Mouse (Mus musculus) megakaryocyte, adult 5-6 weeks (primary cell): Measurements from ENCODE around the gene Frmd4b. TPM values are rescaled to one million over a fixed set of nuclear protein-coding genes. Genes with fewer than 3 reads are reported as not detected.
A peak's percentile ranks its signal among the peaks of the same experiment; 100 is the strongest.

Experiments
- ATAC-seq: 2 replicates; pipeline ENCODE4 v1.8.0; 2016; ENCODE audit warnings: mild to moderate bottlenecking, inconsistent platforms; ENCODE audit not compliant: poor library complexity, severe bottlenecking
- total RNA-seq, 2 experiments: library from RNA; stranded (forward) in 1 of 2; stranded (reverse) in 1 of 2; fragments of 153-499, 151-499 nt in 1 of 2; fragments of 221-1000, 200-1000 nt in 1 of 2; gene quantifications; 2 replicates each; pipeline versions ENCODE4 v1.2.3 to v1.2.4; 2015 to 2017

Gene Frmd4b
- total RNA-seq, 2 experiments from 2014 or later: 9.8 to 28.3 TPM

DNA sequence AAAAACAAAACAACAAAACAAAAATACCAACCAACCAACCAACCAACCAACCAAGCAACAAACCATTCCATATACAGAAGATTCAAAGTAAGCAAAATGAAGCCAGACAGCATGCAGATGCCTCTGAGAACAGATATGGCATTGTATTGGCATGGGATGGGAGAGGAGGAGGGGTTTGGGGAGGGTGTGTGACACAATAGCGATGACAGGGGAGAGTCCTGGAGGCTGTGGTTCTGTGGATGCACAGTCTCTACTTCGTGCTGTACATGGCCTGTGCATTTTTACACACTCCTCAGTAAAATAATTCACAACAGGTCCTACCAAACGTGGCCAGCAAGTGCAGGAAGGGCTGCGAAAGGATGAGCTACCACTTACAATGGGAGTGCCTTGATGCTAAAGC lies 278.5 kb downstream of the Frmd4b start:
- ATAC-seq: no peak

DNA sequence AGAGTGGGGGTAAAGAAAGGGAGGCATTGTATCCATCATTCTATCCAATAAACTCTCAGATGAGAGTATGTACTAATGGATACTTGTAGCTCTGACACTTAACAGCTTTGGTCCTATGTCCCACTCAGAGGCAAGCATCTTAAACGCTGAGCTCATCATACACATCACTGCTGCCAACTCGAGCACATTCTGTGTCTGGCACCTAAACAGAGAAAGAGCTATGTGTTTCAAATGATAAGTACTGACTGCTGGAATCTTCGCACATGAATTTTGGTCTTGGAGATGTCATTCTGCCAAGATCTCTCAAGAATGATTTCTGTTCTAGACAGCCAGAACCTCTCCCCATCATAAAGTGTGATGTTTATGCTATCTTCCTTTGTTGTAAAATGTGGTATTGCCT lies 284.0 kb downstream of the Frmd4b start:
- no peak for ATAC-seq

DNA sequence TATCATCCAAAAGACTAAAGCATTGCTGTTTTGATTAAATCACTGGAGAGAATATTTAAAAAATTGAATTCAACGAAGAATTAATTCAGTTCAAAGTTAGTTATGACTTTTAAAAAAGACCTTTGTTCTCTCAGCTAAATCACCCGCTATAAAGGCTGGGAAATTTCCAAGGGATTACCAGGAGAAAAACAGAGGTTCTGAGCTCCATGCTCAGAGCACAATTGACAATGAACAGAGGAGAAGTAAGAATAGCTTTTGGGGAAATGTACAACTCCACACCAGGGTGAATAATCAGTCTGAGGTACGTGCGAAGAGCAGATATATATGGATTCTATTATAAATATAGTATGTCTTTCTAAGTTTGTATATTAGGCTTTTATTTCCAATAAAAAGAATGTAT lies 293.4 kb downstream of the Frmd4b start:
- ATAC-seq: no peak

GRCm38 (mm10) chr6:97322126-97322525 lies 295.2 kb downstream of the Frmd4b start:
- ATAC-seq: no peak

GRCm38 (mm10) chr6:97321156-97321555 lies 296.2 kb downstream of the Frmd4b start:
- ATAC-seq: peak; percentile 65

DNA sequence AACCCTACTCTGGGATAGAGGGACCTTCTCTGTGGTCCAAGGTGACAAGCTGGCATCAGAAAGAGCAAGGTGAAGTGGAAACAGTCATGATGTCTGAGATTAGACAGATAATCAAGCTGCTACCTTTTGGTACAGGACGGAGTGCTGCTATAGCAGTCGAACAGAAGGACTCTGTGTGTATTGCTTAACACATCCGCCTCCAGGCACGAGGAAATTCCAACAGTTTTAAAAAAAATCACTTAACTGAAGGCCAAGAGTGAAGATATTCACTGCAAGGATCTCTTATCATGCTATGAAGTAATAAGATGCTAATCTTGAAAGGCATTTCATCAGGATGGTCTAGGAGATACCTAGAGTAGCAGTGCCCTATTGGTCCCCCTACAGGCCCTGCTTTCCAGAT lies 298.3 kb downstream of the Frmd4b start:
- ATAC-seq: no peak

GRCm38 (mm10) chr6:97317956-97318355 lies 299.4 kb downstream of the Frmd4b start:
- peak; percentile 29; the same call in 1 of the 2 replicates for ATAC-seq

- no peak for ATAC-seq
Measured at GRCm38 (mm10) chr6:97316716-97317115, 300.6 kb downstream of the Frmd4b start.

DNA sequence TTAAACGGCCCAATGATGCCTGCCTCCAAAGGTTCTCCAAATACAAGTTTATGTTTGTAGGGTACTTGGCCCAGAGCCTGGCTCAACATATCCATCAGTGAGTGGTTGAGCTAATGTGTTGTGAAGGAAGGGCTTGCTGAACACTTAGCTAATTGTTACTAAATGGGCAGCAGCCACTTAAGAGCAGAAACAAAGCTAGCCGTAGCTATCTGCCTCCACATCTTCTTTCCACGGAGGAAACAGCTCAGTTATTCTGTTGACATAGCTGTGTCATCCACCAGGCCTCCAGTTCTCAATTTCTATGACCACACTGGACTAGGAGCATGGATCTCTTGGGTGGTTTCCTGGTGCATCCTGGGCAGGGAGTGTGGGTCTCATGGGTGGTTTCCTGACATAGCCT lies 302.0 kb downstream of the Frmd4b start:
- ATAC-seq: no peak

- no peak for ATAC-seq
Measured at GRCm38 (mm10) chr6:97312545-97312939, 304.8 kb downstream of the Frmd4b start.

DNA sequence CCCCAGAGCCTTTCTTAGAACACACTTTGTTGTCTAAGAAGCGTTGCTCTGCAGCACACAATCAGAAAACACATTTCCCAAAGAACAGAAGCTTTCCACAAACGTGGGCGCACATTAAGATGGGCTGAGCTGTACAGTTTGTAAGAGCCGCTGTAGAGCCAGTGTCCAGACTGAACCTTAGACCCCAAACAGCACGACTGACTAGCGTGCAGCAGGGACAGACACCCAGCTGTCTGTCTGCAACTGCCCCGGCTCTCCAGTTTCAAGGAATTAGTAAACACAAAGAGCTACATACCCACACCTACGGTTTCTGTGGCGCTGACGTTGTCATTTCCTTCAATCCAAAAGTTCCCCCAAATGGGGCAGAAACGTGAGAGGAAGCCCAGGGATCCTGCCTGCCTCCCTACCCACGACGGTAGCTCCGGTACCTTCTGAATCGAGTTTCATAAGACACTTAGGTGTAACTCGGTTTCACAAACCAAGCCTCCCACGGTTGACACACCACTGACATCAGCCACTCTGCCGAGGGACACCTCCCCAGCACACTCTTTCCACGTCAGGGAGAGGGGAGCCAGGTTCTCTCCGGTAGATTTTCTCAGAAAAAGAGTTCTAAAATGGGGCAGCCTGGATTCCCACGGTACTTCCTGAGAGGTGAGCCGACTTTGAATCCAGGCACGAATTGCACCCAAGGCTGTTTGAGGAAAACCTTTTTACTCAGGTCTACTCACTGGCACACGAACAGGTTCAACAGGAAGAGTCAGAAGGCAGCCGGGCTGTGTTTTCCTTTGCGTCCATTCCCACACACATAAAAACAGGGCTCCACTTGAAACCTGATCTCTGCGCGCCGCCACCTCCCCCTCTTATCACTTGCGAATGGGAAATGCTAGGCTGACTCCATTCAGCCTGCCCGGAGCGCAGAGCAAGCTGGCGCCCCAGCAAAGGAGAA lies 305.5 kb downstream of the Frmd4b start:
- peak; percentile 62 for ATAC-seq

DNA sequence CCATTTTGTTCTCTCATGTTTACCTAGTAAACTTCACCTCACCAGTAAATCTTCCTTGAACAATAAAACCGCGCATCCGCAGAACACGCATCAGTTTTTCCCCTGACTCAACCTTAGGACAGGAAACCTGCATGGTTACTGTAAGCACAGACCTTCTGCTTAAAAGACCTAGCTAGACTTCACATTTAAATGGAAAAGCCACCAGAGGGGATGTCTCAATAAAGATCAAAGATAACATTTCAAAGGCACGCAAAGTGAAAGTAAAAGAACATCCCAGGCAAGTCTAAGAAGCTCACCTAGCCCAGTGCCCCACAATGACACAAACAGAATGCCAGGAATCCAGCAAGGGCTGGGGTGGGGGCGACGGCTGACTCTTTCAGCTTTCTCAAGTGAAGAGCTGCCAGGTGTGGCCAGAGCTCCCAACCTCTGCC lies 306.4 kb downstream of the Frmd4b start:
- peak; percentile 49 for ATAC-seq

GRCm38 (mm10) chr6:97309161-97309560 lies 308.2 kb downstream of the Frmd4b start:
- no peak for ATAC-seq

GRCm38 (mm10) chr6:97308562-97308961 lies 308.8 kb downstream of the Frmd4b start:
- no peak for ATAC-seq

- no peak for ATAC-seq
Measured at GRCm38 (mm10) chr6:97307231-97307630, 310.1 kb downstream of the Frmd4b start.

DNA sequence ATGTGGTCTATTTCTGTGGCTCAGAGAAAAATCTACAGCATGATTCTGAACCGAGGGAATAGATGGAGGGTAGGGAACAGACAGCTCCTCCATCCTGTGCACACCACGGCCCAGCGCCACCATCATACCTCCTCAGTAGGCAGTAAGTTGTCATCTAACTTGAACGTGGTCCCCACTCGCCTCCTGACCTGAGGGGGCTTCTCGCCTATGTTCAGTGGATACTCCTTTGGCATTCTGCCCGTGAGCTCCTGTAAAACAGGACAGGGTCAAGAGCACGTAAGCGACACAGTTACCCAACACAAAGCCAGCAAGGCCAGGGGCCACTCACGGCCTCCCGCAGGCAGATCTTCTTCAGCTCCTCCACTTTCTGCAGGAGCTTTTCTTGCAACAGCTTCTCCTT lies 311.0 kb downstream of the Frmd4b start:
- ATAC-seq: no peak

DNA sequence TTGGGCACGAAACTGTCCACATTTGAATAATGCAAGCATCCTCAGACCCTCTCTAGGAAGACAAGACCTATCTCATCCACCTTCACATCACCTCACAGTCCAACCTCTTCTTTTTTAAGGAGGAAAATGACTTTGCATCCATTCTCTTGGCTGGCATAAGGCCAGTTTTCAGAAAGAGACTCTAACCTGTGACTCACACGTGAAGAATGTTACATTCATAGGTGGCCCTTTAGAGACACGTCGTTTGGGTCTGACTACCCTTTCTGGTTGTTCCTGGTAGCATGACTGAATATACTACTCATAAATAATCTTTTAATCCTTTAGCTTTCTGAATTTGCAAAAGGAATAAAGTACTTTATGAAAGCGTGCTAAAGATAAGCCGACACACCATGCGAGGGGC lies 311.9 kb downstream of the Frmd4b start:
- ATAC-seq: no peak

DNA sequence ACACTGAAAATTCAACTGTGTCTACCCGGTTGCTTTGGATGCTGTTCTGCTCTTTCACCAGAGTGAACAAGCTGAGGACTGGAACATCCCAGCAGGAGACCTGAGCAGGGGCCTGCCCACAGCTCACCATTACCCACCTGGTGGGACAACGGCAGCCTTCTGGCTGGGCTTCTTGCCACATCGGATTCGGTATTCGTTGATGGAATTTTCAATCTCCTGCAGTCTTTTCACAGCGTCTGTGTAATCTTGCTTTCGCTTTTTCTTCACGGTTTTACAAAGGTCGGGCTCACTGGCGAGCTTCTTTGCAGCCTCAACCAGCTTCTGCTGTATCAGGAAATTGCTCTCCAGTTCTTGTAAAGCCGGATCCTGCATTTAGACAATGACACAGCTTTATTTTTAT lies 312.3 kb downstream of the Frmd4b start:
- no peak for ATAC-seq

DNA sequence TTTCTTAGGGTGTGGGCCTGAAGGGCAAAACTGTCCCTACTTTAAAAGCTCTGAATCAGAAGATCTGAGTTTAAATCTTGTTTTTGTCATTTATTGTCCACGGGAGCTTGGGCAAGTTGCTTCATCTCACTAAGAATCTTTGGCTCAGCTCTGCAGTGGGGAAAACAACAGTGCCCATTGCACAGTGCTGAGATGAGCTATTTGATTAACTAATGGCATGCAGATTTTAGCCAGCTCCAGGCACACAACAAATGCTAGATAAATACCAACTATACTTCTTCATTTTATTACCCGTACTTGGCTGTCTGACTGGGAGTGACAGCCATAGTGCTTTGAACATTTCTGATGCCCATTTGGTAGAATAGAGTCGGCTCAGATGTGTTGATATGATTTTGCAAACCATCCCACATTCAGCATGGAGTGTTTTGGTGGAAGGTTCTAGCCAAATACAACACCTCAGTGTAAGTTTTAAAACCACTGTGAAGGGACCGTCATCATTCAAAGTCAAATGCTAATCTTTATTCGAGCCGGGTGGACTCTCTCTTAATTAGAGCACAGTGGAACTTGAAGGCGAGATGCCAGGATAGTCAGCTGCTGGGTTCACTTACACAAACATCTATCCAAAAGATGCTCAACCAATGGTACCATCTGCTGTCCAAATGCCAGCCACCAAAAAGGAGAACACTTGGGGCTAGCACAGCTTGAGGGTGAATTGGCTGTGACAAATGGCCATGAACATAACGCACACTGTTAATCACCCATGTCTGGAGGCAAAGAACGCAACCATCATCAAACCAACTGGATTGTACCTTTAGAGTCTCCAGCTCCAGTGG lies 313.8 kb downstream of the Frmd4b start:
- ATAC-seq: no peak

GRCm38 (mm10) chr6:97302303-97302702 lies 315.0 kb downstream of the Frmd4b start:
- no peak for ATAC-seq

DNA sequence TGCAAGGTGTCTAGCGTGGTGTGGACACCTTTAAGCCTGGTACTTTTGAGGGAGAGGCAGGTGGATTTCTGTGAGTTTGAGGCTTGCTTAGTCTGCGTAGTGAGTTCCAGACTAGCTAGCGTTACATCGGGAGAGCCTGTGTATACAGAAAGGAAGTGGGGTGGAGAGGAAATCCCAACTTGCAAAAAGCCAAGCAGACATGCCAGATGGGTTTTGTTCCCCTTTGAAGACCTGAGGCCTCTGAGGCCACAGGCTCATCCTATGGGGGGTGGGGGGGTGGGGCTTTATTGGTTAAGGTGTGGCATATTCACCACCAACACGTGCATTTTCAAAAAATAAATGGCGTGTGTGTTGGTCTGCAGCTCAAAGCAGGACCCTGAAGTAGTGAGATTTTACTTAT lies 316.7 kb downstream of the Frmd4b start:
- ATAC-seq: no peak

GRCm38 (mm10) chr6:97300180-97300579 lies 317.2 kb downstream of the Frmd4b start:
- no peak for ATAC-seq
